Mouse (Mus musculus): ENCODE measurements around the gene Zfr.

The Zfr gene

GRCm38 (mm10) chr15:12233021-12233420 is 115.4 kb downstream of the Zfr start:
- no peak for ATAC-seq (ENCODE audit: insufficient number of reproducible peaks, low FRiP score, low TSS enrichment)
